Mouse (Mus musculus): ENCODE results near the gene Peli3. TPM values are rescaled to one million over a fixed set of nuclear protein-coding genes. Genes with fewer than 3 reads are reported as not detected.

The Peli3 gene
- total RNA-seq, 2 experiments from 2014 or later = 1.5 to 2.1 TPM

DNA sequence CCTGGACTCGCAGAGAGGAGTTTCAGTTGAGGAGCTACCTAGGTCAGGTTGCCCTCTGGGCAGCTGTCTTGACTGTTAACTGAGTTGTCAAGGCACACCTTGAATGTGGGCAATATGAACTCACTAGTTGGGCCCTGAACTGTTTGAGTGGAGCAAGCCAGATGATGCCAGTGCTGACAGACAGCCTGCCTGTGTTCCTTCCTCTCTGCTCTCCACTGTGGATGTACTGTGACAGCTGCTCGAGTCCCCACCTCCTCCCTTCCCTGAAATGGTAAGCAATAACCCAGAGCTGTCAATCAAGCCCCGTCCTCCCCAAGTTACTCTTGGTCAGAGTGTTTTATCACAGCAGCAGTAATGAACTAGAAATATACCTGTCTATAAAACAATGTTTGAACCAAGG is 43.0 kb downstream of the Peli3 start:
- intact Hi-C loops (cut with DNase I) = no loop called here
- Histone ChIP-seq H3K27ac (peak overlapping the region; percentile 73), H3K4me3 (peak overlapping the region; percentile 52)
- TF ChIP-seq CTCF (IDR thresholded peaks at IDR 0.05) = no peak
- no peak for DNase-seq

GRCm38 (mm10) chr19:4898972-4899371 is 44.0 kb downstream of the Peli3 start:
- Histone ChIP-seq H3K4me3 (peak overlapping the region; percentile 52), H3K27ac (peak overlapping the region; percentile 73)
- peak; percentile 36 for DNase-seq
- intact Hi-C loops (cut with DNase I) = no loop called here
- no peak for TF ChIP-seq CTCF (IDR thresholded peaks at IDR 0.05)

DNA sequence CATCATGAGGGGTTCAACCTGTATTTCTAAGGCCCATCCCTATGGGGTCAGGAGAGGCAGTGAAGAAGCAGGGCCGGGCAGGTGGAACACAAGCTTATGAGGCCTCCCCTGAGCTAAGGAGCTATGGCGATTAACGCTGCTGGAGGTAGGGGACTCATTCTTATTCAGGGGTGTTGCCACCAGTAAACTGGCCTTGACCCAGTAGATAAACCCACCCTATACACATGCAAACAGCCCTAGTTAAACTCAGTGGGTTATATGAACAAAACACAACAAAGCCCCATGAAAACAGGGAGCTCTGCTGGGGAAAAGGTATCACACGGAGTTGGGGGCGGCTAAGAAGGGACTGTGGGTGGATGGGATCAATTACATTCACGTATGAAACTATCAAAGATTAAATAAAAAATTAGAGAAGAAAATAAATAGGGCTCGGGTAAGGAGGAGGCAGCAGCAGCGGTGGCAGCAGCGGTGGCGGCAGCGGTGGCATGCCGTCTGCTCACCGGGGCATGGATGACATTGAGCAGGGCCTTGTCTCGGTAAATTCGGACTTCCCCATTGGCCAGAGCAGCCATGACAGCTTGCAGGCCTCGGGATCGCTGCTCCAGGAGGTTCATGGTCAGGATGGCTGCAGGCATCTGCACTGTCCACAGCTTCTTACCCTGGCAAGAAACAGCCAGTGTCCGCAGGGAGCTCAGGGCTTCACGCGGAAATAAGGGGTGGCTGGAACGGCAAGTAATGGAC is 46.0 kb downstream of the Peli3 start:
- intact Hi-C loops (cut with DNase I) = no loop called here
- no peak for DNase-seq
- no peak overlapping the region for H3K27ac ChIP-seq
- H3K4me3 ChIP-seq = no peak overlapping the region
- TF ChIP-seq CTCF (IDR thresholded peaks at IDR 0.05) = no peak

GRCm38 (mm10) chr19:4891798-4892197 is 51.1 kb downstream of the Peli3 start:
- no peak overlapping the region for H3K4me3 ChIP-seq
- intact Hi-C loops (cut with DNase I) = no loop called here
- no peak for TF ChIP-seq CTCF (IDR thresholded peaks at IDR 0.05)
- H3K27ac ChIP-seq = no peak overlapping the region
- no peak for DNase-seq

DNA sequence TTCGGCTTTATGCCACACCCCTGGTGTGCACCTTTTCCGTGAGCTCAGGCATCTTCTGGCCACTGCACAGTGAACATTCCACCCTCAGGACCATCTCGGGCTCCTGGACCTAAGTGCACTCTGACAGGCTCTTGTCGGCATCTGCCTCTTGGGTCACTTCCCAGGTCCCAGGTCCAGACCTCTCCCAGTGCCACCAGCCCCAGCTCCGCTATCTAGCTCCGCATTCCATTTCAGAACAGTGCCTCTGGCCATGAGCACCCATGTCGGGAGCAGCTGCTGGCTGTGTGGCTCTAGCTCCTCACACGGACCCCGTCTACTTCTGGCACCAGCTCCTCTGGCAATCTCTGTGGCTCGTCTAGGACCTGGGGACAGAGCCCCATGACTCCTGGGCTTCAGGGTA is 53.1 kb downstream of the Peli3 start:
- intact Hi-C loops (cut with DNase I) = no loop called here
- DNase-seq = peak; percentile 52
- Histone ChIP-seq H3K27ac (peak overlapping the region; percentile 2; the same call in 1 of the 2 replicates), H3K4me3 (peak overlapping the region; percentile 9; the same call in 1 of the 2 replicates)
- TF ChIP-seq CTCF (IDR thresholded peaks at IDR 0.05) = no peak

GRCm38 (mm10) chr19:4883961-4884360 is 59.0 kb downstream of the Peli3 start:
- H3K4me3 ChIP-seq = no peak overlapping the region
- DNase-seq = no peak
- H3K27ac ChIP-seq = no peak overlapping the region
- intact Hi-C loops (cut with DNase I) = no loop called here
- no peak for TF ChIP-seq CTCF (IDR thresholded peaks at IDR 0.05)

Other genes with a start within 250 kb of the Peli3 start
- under 1 TPM in 1 of 2 experiments, not detected in 1; 0.11 TPM for gene Gm960, start 244.5 kb downstream of the Peli3 start, total RNA-seq (2021)
- under 1 TPM in 1 of 2 experiments, not detected in 1; 0.03 TPM for gene Sptbn2, start 232.0 kb downstream of the Peli3 start, total RNA-seq (2021)
- gene Rbm4b, start 186.6 kb downstream of the Peli3 start, total RNA-seq (2021) = 1 to 10 TPM; 2.1 to 2.7 TPM
- gene Rbm4, start 149.2 kb downstream of the Peli3 start, total RNA-seq (2021) = 10 to 100 TPM; 32.1 to 35.5 TPM
- 10 to 100 TPM; 11.3 to 14.0 TPM for gene Gm21992, start 131.5 kb downstream of the Peli3 start, total RNA-seq (2021)
- 10 to 100 TPM; 10.4 to 13.6 TPM for gene Rbm14, start 131.5 kb downstream of the Peli3 start, total RNA-seq (2021)
- 10 to 100 TPM; 17.4 to 24.8 TPM for gene Ccs, start 103.8 kb downstream of the Peli3 start, total RNA-seq (2021)
- gene Ccdc87, start 103.8 kb downstream of the Peli3 start, total RNA-seq (2021) = not detected
- 10 to 100 TPM; 24.8 to 41.9 TPM for gene Ctsf, start 88.0 kb downstream of the Peli3 start, total RNA-seq (2021)
- gene Actn3, start 65.2 kb downstream of the Peli3 start, total RNA-seq (2021) = over 10,000 TPM in 1 of 2 experiments, 1,000 to 10,000 TPM in 1; 5,071 to 10,315 TPM
- 1 to 10 TPM; 2.0 to 2.6 TPM for gene Zdhhc24, start 64.5 kb downstream of the Peli3 start, total RNA-seq (2021)
- gene Bbs1, start 36.5 kb downstream of the Peli3 start, total RNA-seq (2021) = 1 to 10 TPM; 1.5 to 2.1 TPM
- gene Dpp3, start 14.8 kb downstream of the Peli3 start, total RNA-seq (2021) = 10 to 100 TPM; 11.2 to 16.6 TPM
- 10 to 100 TPM; 59.3 to 64.5 TPM for gene Mrpl11, start 19.0 kb upstream of the Peli3 start, total RNA-seq (2021)
- under 1 TPM in 1 of 2 experiments, not detected in 1; 0.13 TPM for gene Npas4, start 47.2 kb upstream of the Peli3 start, total RNA-seq (2021)
- 1 to 10 TPM; 6.0 to 8.6 TPM for gene Slc29a2, start 80.7 kb upstream of the Peli3 start, total RNA-seq (2021)
- gene B4gat1, start 95.7 kb upstream of the Peli3 start, total RNA-seq (2021) = 10 to 100 TPM; 20.0 to 22.4 TPM
- under 1 TPM; 0.46 to 0.59 TPM for gene AC124502.3, start 95.8 kb upstream of the Peli3 start, total RNA-seq (2021)
- 10 to 100 TPM; 14.7 to 15.1 TPM for gene Brms1, start 98.2 kb upstream of the Peli3 start, total RNA-seq (2021)
- gene Rin1, start 107.4 kb upstream of the Peli3 start, total RNA-seq (2021) = 1 to 10 TPM in 1 of 2 experiments, under 1 TPM in 1; 0.99 to 1.3 TPM
- 10 to 100 TPM in 1 of 2 experiments, 1 to 10 TPM in 1; 9.5 to 15.1 TPM for gene Cd248, start 125.0 kb upstream of the Peli3 start, total RNA-seq (2021)
- not detected for gene Tmem151a, start 142.4 kb upstream of the Peli3 start, total RNA-seq (2021)
- gene Yif1a, start 145.4 kb upstream of the Peli3 start, total RNA-seq (2021) = 10 to 100 TPM; 41.2 to 53.8 TPM
- under 1 TPM in 1 of 2 experiments, not detected in 1; 0.17 TPM for gene Cnih2, start 155.4 kb upstream of the Peli3 start, total RNA-seq (2021)
- gene Rab1b, start 163.9 kb upstream of the Peli3 start, total RNA-seq (2021) = 100 to 1,000 TPM; 112 to 128 TPM
- 10 to 100 TPM; 54.7 to 56.9 TPM for gene Klc2, start 175.4 kb upstream of the Peli3 start, total RNA-seq (2021)